Mouse (Mus musculus) stomach, embryonic 14.5 days (tissue): Measurements from ENCODE around the gene Hist1h2bh. TPM values are rescaled to one million over a fixed set of nuclear protein-coding genes. Genes with fewer than 3 reads are reported as not detected.
"Not testable (repeated sequence)": the region's sequence is repeated elsewhere in the genome, so short reads cannot be mapped to it uniquely, and the experiment has no call there.

Experiments used
- ATAC-seq: fragments of 200-750 bp; cut with Nextera tagmentation; 2 replicates; pipeline ENCODE4 v1.8.0; 2017; ENCODE audit warnings: low read depth, moderate TSS enrichment; ENCODE audit not compliant: insufficient number of reproducible peaks, insufficient read depth, low FRiP score
- H3K27ac ChIP-seq: fragments of 300-500 bp; sonication (generic); 2 replicates; pipeline ENCODE4 v1.5.1; 2014; ENCODE audit warnings: mild to moderate bottlenecking, low read length, moderate library complexity, mixed read lengths
- H3K27me3 ChIP-seq: fragments of 300-500 bp; sonication (generic); 2 replicates; pipeline ENCODE4 v1.6.1; 2014; ENCODE audit warnings: low read length, control low read depth, mixed read lengths; ENCODE audit not compliant: control insufficient read depth, insufficient read depth
- H3K36me3 ChIP-seq: fragments of 300-500 bp; sonication (generic); 2 replicates; pipeline ENCODE4 v1.6.1; 2014; ENCODE audit warnings: mild to moderate bottlenecking, control low read depth, low read length, moderate library complexity, mixed read lengths; ENCODE audit not compliant: control insufficient read depth, insufficient read depth
- H3K4me1 ChIP-seq: fragments of 300-500 bp; sonication (generic); 2 replicates; pipeline ENCODE4 v1.6.1; 2014; ENCODE audit warnings: low read length, control low read depth, mixed read lengths; ENCODE audit not compliant: control insufficient read depth, insufficient read depth
- H3K4me2 ChIP-seq: fragments of 300-500 bp; sonication (generic); replicated peaks from 2 replicates; pipeline ENCODE4 v1.6.1; 2014; ENCODE audit warnings: low read depth, low read length, control low read depth
- H3K4me3 ChIP-seq: fragments of 300-500 bp; sonication (generic); 2 replicates; pipeline ENCODE4 v1.5.1; 2014; ENCODE audit warnings: low read depth, low read length, control low read depth
- H3K9ac ChIP-seq: fragments of 300-500 bp; sonication (generic); replicated peaks from 2 replicates; pipeline ENCODE4 v1.6.1; 2014; ENCODE audit warnings: low read depth, mild to moderate bottlenecking, control low read depth, low read length, moderate library complexity, mixed read lengths
- H3K9me3 ChIP-seq: fragments of 300-500 bp; sonication (generic); 2 replicates; pipeline ENCODE4 v1.6.1; 2016; ENCODE audit warnings: low read depth, low read length, control low read depth; ENCODE audit not compliant: control insufficient read depth
- WGBS: fragments of 180-500 bp; shearing (Covaris S2); extraction: QIAGEN DNeasy Blood & Tissue Kit; methylation state at CpG from one replicate; pipeline ENCODE4 v1.1.7; 2014; 5-methylcytosine and 5-hydroxymethylcytosine counted together
- polyA plus RNA-seq: library from polyadenylated mRNA; unstranded; fragments of >200 nt; fragmentation: Nextera tagmentation; extraction: Ambion mirVana; gene quantifications from 2 replicates; pipeline ENCODE4 v1.2.1, GENCODE M21; 2014

The Hist1h2bh gene
- polyA plus RNA-seq, 1 experiment from 2014 or later, result 1.2 TPM

DNA sequence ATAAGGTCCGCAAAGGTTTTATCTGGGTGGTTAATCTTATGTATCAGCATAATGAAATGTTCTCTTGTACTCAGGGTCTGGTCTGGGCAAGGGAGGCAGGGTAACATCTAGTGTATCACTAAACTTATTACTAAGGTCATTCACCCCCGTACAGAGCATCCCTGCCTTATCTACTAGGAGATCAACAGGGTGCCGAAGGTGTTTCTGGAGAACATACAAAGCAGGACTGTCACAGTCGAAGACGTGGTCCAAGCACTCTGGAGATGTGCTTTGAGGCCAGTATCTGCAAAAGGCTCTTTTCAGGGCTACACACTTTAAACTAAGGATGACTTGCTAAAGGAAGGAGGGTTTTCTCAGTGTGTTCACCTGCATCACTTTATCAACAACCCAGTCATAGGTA, 3.5 kb upstream of the Hist1h2bh start:
- ATAC-seq, result no peak
- H3K4me3 ChIP-seq, result no peak overlapping the region

DNA sequence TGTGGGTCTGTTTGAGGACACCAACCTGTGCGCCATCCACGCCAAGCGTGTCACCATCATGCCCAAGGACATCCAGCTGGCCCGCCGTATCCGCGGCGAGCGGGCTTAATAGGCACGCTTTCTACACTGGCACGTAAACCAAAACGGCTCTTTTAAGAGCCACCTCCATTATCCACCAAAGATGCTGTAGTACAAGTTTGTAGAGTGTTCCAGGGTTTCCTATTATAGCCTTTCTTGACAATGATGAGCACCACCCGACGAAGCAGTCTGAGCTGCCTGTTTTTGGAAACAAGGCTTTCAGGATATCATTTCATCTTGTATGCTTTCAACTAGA, 1.6 kb upstream of the Hist1h2bh start:
- Histone ChIP-seq H3K4me3 (peak overlapping the region; percentile 32), H3K4me2 (peak overlapping the region; percentile 28; the same call in 1 of the 2 replicates), H3K27ac (peak overlapping the region; percentile 94)
- not testable (repeated sequence) for H3K9me3 ChIP-seq, H3K9ac ChIP-seq, H3K4me1 ChIP-seq, H3K36me3 ChIP-seq, H3K27me3 ChIP-seq, ATAC-seq
- WGBS, result 1% methylated on average over 11 of the region's 14 CpGs

More for the DNA sequence above, 3.5 kb upstream of the Hist1h2bh start:
- Histone ChIP-seq H3K4me1 (no peaks in the 10 kb centered on the region), H3K9ac (no peak overlapping the region), H3K9me3 (no peaks in the 10 kb centered on the region), H3K36me3 (no peaks in the 10 kb centered on the region), H3K27me3 (no peaks in the 10 kb centered on the region), H3K4me2 (no peak overlapping the region), H3K27ac (no peak overlapping the region)
- 66% methylated on average over 5 of the region's 5 CpGs for WGBS

DNA sequence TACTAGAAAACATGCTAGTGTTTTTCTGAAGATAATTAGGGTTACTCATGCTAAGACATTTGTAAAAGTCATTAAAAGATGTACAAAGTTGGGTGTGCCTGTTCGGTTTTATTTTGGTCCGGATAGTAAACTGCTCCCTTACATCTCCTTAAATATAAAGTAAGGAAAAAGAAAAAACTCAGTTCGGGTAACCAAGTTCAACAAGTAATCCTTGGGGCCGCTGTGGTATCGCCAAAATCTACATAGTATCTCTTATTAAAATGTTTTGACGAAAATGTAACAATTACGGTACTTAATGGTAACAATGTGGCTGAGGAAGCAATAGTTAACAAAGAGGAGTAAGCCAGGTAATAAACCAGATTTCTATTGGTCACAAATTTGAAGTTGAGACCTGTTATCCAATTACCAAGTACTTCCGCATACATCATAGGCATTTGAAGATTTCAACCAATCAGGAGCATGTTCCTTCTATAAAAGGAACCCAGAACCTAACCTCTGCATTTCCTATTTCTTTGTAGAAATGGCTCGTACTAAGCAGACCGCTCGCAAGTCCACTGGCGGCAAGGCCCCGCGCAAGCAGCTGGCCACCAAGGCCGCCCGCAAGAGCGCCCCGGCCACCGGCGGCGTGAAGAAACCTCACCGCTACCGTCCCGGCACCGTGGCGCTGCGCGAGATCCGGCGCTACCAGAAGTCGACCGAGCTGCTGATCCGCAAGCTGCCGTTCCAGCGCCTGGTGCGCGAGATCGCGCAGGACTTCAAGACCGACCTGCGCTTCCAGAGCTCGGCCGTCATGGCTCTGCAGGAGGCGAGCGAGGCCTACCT, 984 bp upstream of the Hist1h2bh start, which contains the start of gene Hist1h3f:
Hist1h3f (plus strand) TSS at position 88 of the 822 bp plus-strand sequence.
- Histone ChIP-seq H3K4me1 (no peaks in the 10 kb centered on the region), H3K9ac (peak within 1 kb of the TSS; percentile 57), H3K27me3 (no peaks in the 10 kb centered on the region), H3K27ac (peak within 1 kb of the TSS; percentile 94), H3K9me3 (no peaks in the 10 kb centered on the region), H3K4me2 (peak within 1 kb of the TSS; percentile 59), H3K36me3 (no peaks in the 10 kb centered on the region), H3K4me3 (peak within 1 kb of the TSS; percentile 38)
- peak; percentile 91 for ATAC-seq
- under 1% methylated on average over 24 of the region's 45 CpGs for WGBS

DNA sequence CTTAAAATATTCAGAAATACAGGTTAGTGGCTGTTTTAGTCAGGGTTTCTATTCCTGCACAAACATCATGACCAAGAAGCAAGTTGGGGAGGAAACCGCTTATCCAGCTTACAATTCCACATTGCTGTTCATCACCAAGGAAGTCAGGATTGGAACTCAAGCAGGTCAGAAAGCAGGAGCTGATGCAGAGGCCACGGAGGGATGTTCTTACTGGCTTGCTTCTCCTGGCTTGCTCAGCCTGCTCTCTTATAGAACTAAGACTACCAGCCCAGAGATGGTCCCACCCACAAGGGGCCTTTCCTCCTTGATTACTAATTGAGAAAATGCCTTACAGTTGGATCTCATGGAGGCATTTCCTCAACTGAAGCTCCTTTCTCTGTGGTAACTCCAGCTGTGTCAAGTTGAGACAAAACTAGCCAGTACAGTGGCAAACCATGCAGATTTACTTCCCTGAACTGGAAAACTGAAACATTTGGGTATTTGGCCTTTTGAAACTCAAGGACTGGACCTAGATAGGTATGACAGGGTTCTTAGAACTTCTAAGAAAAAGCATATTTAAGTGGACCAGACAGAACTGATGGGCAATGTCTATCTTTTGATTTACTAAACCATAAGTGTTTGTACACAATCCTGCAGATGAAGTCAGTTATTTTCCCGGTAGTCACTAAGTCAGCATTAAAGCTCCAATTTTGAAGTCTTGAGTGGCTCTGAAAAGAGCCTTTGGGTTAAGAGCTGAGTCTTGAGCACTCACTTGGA, 789 bp downstream of the Hist1h2bh start:
- WGBS, result 7% methylated on average over 3 of the region's 3 CpGs

DNA sequence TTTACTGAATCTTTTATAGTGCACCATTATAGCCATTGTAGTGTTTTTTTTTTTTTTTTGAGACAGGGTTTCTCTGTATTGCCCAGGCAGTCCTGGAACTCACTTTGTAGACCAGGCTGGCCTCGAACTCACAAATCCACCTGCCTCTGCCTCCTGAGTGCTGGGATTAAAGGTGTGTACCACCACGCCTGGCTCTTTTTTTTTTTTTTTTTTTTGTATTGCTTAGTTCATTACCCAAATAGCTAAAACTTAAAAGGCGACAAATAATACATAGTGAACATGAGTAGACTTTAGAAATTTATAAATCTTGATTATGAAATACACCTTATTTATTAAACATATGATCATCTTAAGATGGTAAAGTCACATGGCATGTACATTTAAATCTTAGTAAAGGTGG, 1.7 kb downstream of the Hist1h2bh start:
- no peak overlapping the region for H3K4me3 ChIP-seq
- H3K9ac ChIP-seq, result no peak overlapping the region
- no peak overlapping the region for H3K27ac ChIP-seq
- H3K27me3 ChIP-seq, result no peaks in the 10 kb centered on the region
- WGBS, result 89% methylated on average over 3 of the region's 3 CpGs
- peaks cover 6% of the 10 kb centered on the region; the same call in 1 of the 2 replicates for H3K4me1 ChIP-seq
- H3K36me3 ChIP-seq, result no peaks in the 10 kb centered on the region
- ATAC-seq, result no peak
- no peaks in the 10 kb centered on the region for H3K9me3 ChIP-seq
- H3K4me2 ChIP-seq, result peak overlapping the region; percentile 59; the same call in 1 of the 2 replicates

More for the DNA sequence above, 789 bp downstream of the Hist1h2bh start:
- not testable (repeated sequence) for H3K36me3 ChIP-seq, H3K9me3 ChIP-seq, ATAC-seq, H3K4me1 ChIP-seq, H3K27me3 ChIP-seq
- H3K4me3 ChIP-seq, result peak overlapping the region; percentile 38
- peak overlapping the region; percentile 80 for H3K27ac ChIP-seq
- peak overlapping the region; percentile 59 for H3K4me2 ChIP-seq
- H3K9ac ChIP-seq, result peak overlapping the region; percentile 57

DNA sequence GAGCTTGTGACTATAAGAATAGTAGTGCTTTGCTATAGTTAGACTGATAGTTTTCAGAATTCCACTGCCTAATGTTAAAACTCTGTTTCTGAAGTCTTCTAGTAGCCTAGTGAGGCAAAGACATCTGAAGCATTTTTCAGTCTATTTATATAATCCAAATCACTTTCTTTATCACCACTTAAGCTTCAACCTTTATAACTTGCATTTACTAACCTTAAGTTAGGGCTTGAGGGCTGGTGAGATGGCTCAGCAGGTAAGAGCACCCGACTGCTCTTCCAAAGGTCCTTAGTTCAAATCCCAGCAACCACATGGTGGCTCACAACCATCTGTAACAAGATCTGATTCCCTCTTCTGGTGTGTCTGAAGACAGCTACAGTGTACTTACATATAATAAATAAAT, 3.4 kb downstream of the Hist1h2bh start:
- H3K27me3 ChIP-seq, H3K9ac ChIP-seq, H3K9me3 ChIP-seq, H3K4me3 ChIP-seq, H3K4me2 ChIP-seq, ATAC-seq, H3K27ac ChIP-seq, H3K36me3 ChIP-seq, H3K4me1 ChIP-seq: not testable (repeated sequence)
- 79% methylated on average over 1 of the region's 1 CpGs for WGBS

DNA sequence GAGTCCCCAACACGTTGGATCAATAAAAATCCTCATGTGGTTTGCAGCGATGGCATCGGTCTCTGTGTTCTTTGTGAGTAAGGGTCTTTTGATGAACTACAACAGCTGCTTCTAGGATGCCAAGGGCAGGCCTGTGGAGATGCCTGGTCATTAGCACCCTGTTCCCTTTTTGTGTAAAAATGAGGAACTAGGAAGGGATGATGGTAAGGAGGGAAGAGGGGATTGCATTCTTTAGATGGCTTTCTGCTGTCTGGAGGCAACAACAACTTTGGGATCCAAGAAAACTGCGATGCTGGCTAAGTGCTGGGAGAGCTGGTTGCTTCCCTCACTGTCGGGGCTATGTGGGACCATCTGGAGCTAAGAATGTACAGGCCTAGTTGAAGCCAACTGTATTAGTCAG, 4.9 kb downstream of the Hist1h2bh start:
- 77% methylated on average over 5 of the region's 5 CpGs for WGBS
- H3K36me3 ChIP-seq, result no peaks in the 10 kb centered on the region
- no peak overlapping the region for H3K4me2 ChIP-seq
- no peaks in the 10 kb centered on the region for H3K27me3 ChIP-seq
- no peak overlapping the region for H3K27ac ChIP-seq
- no peak overlapping the region for H3K9ac ChIP-seq
- H3K4me1 ChIP-seq, result peaks cover 6% of the 10 kb centered on the region; the same call in 1 of the 2 replicates
- no peak overlapping the region for H3K4me3 ChIP-seq
- no peaks in the 10 kb centered on the region for H3K9me3 ChIP-seq
- no peak for ATAC-seq

DNA sequence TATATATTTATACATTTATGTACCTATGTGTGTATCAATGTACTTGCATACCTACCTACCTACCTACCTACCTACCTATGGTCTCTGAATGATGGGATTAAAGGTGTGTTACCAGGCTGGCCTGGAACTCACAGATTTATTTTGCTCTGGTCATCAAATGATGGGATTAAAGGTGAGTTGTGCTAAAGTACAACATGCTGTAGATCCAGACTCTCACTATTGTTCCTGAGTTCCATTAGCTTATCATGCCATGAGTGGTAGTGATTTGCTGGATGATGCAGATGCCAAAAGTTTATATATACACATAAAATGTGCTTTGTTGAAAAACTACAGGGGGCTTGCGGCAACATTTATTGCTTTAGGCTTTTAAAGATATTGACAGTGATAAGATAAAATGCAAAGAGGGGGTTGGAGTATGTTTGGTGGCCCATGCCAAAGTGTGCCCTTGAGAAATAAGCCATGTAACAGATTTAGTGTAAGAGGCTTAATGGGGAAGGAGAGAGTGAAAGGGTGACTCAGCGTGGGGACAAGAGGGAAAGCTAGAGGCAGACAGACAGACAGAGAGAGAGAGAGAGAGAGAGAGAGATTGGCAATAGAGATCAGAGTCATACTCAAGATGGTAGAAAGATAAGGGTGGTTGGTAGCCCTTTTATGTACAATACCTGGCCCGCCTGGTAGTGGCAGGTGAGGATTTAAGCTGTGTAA, 6.0 kb downstream of the Hist1h2bh start:
- ATAC-seq, result no peak
- Histone ChIP-seq H3K27ac (no peak overlapping the region), H3K4me1 (peaks cover 6% of the 10 kb centered on the region), H3K27me3 (no peaks in the 10 kb centered on the region), H3K9me3 (no peaks in the 10 kb centered on the region), H3K4me3 (peak overlapping the region; percentile 42; the same call in 1 of the 2 replicates), H3K9ac (no peak overlapping the region), H3K4me2 (peak overlapping the region; percentile 34), H3K36me3 (no peaks in the 10 kb centered on the region)
- 75% methylated on average over 3 of the region's 3 CpGs for WGBS
